33 mouse cellular contexts compared by ENCODE assay signal in the genomic region with DNA sequence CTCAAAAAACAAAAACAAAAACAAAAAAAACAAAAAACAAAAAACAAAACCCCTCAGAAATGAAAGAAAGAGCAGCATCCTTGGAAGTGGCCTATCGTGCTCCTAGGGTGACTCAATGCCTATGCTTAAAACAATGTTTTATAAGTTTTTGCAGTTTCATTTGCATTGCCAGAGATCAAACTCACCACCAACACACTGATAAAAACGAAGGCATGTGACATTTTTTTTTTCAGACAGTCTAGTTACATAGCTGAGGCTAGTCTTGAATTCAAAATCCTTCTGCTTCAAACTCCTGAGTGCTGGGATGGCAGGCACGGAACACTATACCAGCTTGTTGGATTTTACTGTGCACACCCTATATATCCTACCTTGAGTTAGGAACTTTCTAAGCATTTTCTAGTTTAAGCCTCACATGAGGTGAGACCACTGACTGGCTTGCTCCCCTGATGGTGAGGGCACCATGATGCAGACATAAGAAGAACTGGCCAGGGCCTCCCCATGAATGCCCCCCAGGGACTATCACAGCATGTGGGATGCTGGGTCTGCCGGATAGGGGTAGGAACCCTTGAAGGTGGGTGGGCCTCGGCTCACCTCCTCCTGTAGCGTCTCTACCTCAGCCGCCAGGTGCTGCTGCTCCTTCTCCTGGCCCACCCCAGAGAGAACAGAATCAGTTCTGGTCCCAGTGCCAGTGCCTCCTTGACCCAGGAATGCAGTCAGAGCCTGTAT. TPM values are rescaled to one million over a fixed set of nuclear protein-coding genes. Genes with fewer than 3 reads are reported as not detected.
A peak's percentile ranks its signal among the peaks of the same experiment; 100 is the strongest.
DNase-seq lines count a peak whose midpoint lies in the region; ATAC-seq and TF ChIP-seq lines count a peak whose summit lies in the region.
"Had no signal": no experiment of that assay in that cellular context is flagged by ENCODE, and none has a peak within 500 bp of the region (broad histone marks: within the 10 kb centered on the region; RNA-seq: fewer than 3 reads in every experiment).

No protein-coding gene starts in this region.

- peak overlapping the region; percentile 49 for H3K27ac ChIP-seq in cerebellum, adult 2 months (ENCODE audit: insufficient read depth, low read length)
- peak overlapping the region; percentile 43; the same call in 1 of the 2 replicates for H3K27ac ChIP-seq in kidney, embryonic 16.5 days (ENCODE audit: low read length)
- no peak overlapping the region for H3K27ac ChIP-seq in limb, embryonic 14.5 days (replicated peaks; ENCODE audit: low read depth, low read length)
- no peak overlapping the region for H3K27ac ChIP-seq in liver, embryonic 11.5 days (ENCODE audit: low read depth, low read length)
- H3K27ac ChIP-seq: forebrain, embryonic 15.5 days; heart, embryonic 15.5 days; hindbrain, embryonic 14.5 days; kidney, postnatal 0 days; liver, embryonic 14.5 days; macrophage; midbrain, embryonic 15.5 days; neural tube, embryonic 15.5 days had no signal

- H3K36me3 ChIP-seq in kidney, embryonic 16.5 days (ENCODE audit: insufficient read depth, low read length) = no peaks in the 10 kb centered on the region
- H3K36me3 ChIP-seq in limb, embryonic 14.5 days (ENCODE audit: control insufficient read depth, insufficient read depth, low read length) = no peaks in the 10 kb centered on the region
- H3K36me3 ChIP-seq in liver, embryonic 11.5 days (ENCODE audit: control insufficient read depth, insufficient read depth, low read length) = no peaks in the 10 kb centered on the region
- H3K36me3 ChIP-seq: embryonic facial prominence, embryonic 13.5 days; forebrain, embryonic 10.5 days; forebrain, embryonic 15.5 days; heart, embryonic 15.5 days; limb, embryonic 15.5 days; midbrain, embryonic 15.5 days; neural tube, embryonic 15.5 days had no signal

- H3K4me1 ChIP-seq in cerebellum, adult 2 months (ENCODE audit: control insufficient read depth, insufficient read depth, low read length) = peaks cover 85% of the 10 kb centered on the region
- H3K4me1 ChIP-seq in kidney, embryonic 16.5 days (ENCODE audit: insufficient read depth, low read length) = peaks cover 8% of the 10 kb centered on the region; the same call in 1 of the 2 replicates
- peaks cover 4% of the 10 kb centered on the region for H3K4me1 ChIP-seq in limb, embryonic 14.5 days (ENCODE audit: control insufficient read depth, insufficient read depth, low read length)
- H3K4me1 ChIP-seq in liver, embryonic 11.5 days (replicated peaks; ENCODE audit: control insufficient read depth, insufficient read depth, low read length) = no peaks in the 10 kb centered on the region
- H3K4me1 ChIP-seq: neural tube, embryonic 15.5 days had no signal

- H3K9ac ChIP-seq in kidney, embryonic 16.5 days (replicated peaks; ENCODE audit: low read length) = no peak overlapping the region
- 0 out of 2 replicates have a peak overlapping the region, but pooled peaks have one; percentile 25 for H3K9ac ChIP-seq in limb, embryonic 14.5 days (ENCODE audit: low read depth, low read length, severe bottlenecking)
- H3K9ac ChIP-seq in liver, embryonic 11.5 days (ENCODE audit: low read depth, low read length) = no peak overlapping the region
- H3K9ac ChIP-seq: forebrain, embryonic 15.5 days; heart, embryonic 15.5 days; hindbrain, embryonic 14.5 days; limb, embryonic 15.5 days; liver, embryonic 14.5 days; midbrain, embryonic 15.5 days; neural tube, embryonic 15.5 days had no signal

- no peak for TF ChIP-seq POLR2A in cerebellum, adult 2 months (IDR thresholded peaks at IDR 0.05; ENCODE audit: borderline replicate concordance, insufficient read depth, low read length)
- TF ChIP-seq POLR2A in limb, embryonic 14.5 days (IDR thresholded peaks at IDR 0.05; ENCODE audit: borderline replicate concordance, extremely low read depth, insufficient read depth, insufficient read length) = no peak

- DNase-seq in cerebellum, adult 2 months = peak in 1 of 2 experiments; percentile 29
- no peak for DNase-seq in cerebellum, postnatal 36 days
- no peak for DNase-seq in kidney, adult 9 months
- peak; percentile 49 to 58 for DNase-seq in cerebellum, postnatal 14 days
- no peak for DNase-seq in limb, embryonic 14.5 days (ENCODE audit: low spot score)
- no peak for DNase-seq in liver, embryonic 11.5 days (ENCODE audit: low spot score)
- no peak for DNase-seq in B cell, adult 2 months
- DNase-seq: adrenal gland, postnatal 25 days; gastrocnemius, postnatal 10 days; heart, postnatal 4 days; kidney, adult 11 months; layer of hippocampus, adult 9-11 months; lung, adult 2 months; lung, postnatal 10 days; right cerebral cortex, postnatal 14 days had no signal

- 51% methylated on average over 7 of the region's 7 CpGs for WGBS in cerebellum, adult 2 months
- WGBS in kidney, embryonic 16.5 days = 78% methylated on average over 7 of the region's 7 CpGs
- 74% methylated on average over 7 of the region's 7 CpGs for WGBS in limb, embryonic 14.5 days
- 75% methylated on average over 7 of the region's 7 CpGs for WGBS in liver, embryonic 11.5 days

- ATAC-seq in kidney, embryonic 16.5 days (ENCODE audit: low FRiP score, low TSS enrichment) = no peak
- ATAC-seq in limb, embryonic 14.5 days (ENCODE audit: low FRiP score, low read depth) = no peak
- no peak for ATAC-seq in liver, embryonic 11.5 days (replicated peaks; ENCODE audit: low FRiP score)
- ATAC-seq: CD4-positive, CD25-positive, alpha-beta regulatory T cell, adult 4 months; forebrain, embryonic 15.5 days; inflammation-experienced regulatory T-cells, adult 6 months; midbrain, embryonic 15.5 days had no signal

- H3K4me3 ChIP-seq in cerebellum, adult 2 months (replicated peaks; ENCODE audit: insufficient read depth, low read depth, low read length) = no peak overlapping the region
- no peak overlapping the region for H3K4me3 ChIP-seq in kidney, embryonic 16.5 days (ENCODE audit: low read length)
- H3K4me3 ChIP-seq in limb, embryonic 14.5 days (replicated peaks; ENCODE audit: low read length) = no peak overlapping the region
- H3K4me3 ChIP-seq in liver, embryonic 11.5 days (ENCODE audit: low read depth, low read length) = no peak overlapping the region
- H3K4me3 ChIP-seq: embryonic facial prominence, embryonic 13.5 days; forebrain, embryonic 10.5 days; forebrain, embryonic 15.5 days; heart, embryonic 15.5 days; limb, embryonic 15.5 days; midbrain, embryonic 15.5 days; neural tube, embryonic 15.5 days had no signal

- no peaks in the 10 kb centered on the region for H3K9me3 ChIP-seq in kidney, embryonic 16.5 days (ENCODE audit: low read length)
- H3K9me3 ChIP-seq in limb, embryonic 14.5 days (ENCODE audit: control insufficient read depth, low read length) = no peaks in the 10 kb centered on the region
- no peaks in the 10 kb centered on the region for H3K9me3 ChIP-seq in liver, embryonic 11.5 days (ENCODE audit: control insufficient read depth, low read length)
- H3K9me3 ChIP-seq: embryonic facial prominence, embryonic 13.5 days; forebrain, embryonic 10.5 days; forebrain, embryonic 15.5 days; heart, embryonic 15.5 days; limb, embryonic 15.5 days; midbrain, embryonic 15.5 days; neural tube, embryonic 15.5 days had no signal

- no peaks in the 10 kb centered on the region for H3K27me3 ChIP-seq in cerebellum, adult 2 months (ENCODE audit: control insufficient read depth, insufficient read depth, low read length)
- peaks cover 16% of the 10 kb centered on the region for H3K27me3 ChIP-seq in kidney, embryonic 16.5 days (ENCODE audit: insufficient read depth, low read length)
- no peaks in the 10 kb centered on the region for H3K27me3 ChIP-seq in limb, embryonic 14.5 days (ENCODE audit: control insufficient read depth, insufficient read depth, low read length)
- H3K27me3 ChIP-seq in liver, embryonic 11.5 days (replicated peaks; ENCODE audit: control insufficient read depth, insufficient read depth, low read length) = peaks cover 61% of the 10 kb centered on the region
- H3K27me3 ChIP-seq: forebrain, embryonic 15.5 days; midbrain, embryonic 15.5 days had no signal

- H3K4me2 ChIP-seq in kidney, embryonic 16.5 days (replicated peaks; ENCODE audit: low read depth, low read length) = no peak overlapping the region
- no peak overlapping the region for H3K4me2 ChIP-seq in limb, embryonic 14.5 days (replicated peaks; ENCODE audit: low read depth, low read length, severe bottlenecking)
- H3K4me2 ChIP-seq in liver, embryonic 11.5 days = no peak overlapping the region
- H3K4me2 ChIP-seq: embryonic facial prominence, embryonic 13.5 days; forebrain, embryonic 15.5 days; heart, embryonic 15.5 days; hindbrain, embryonic 14.5 days; limb, embryonic 15.5 days; midbrain, embryonic 15.5 days; neural tube, embryonic 15.5 days had no signal

- TF ChIP-seq CTCF in cerebellum, adult 2 months (IDR thresholded peaks at IDR 0.05; ENCODE audit: borderline replicate concordance, insufficient read depth, low read depth, low read length) = no peak

RNA-seq across cellular contexts. Expression of gene Ccdc155, which starts 11.9 kb away (rescaled TPM):
- polyA plus RNA-seq in cerebellum, adult 2 months (2012; rRNA removed) = 1.9 and 2.4 TPM in 2 replicates
- 0.85 and 0.86 TPM in 2 replicates for polyA plus RNA-seq in kidney, embryonic 16.5 days (2015; fragmentation: Nextera tagmentation; extraction: Ambion mirVana)
- 1.4 and 1.5 TPM in 2 replicates for polyA plus RNA-seq in limb, embryonic 14.5 days (2012; rRNA removed)
- 0.79 and 1.2 TPM in 2 replicates for polyA plus RNA-seq in limb, embryonic 14.5 days (2014; fragmentation: Nextera tagmentation; extraction: Ambion mirVana)
- 0.17 and 0.53 TPM in 2 replicates for polyA plus RNA-seq in liver, embryonic 11.5 days (2014; fragmentation: Nextera tagmentation; extraction: Ambion mirVana)
- polyA plus RNA-seq: CD4-positive, CD25-positive, alpha-beta regulatory T cell, adult 4 months; macrophage; small intestine, adult 2 months had no signal

RNA-seq across cellular contexts. Expression of gene Pth2, which starts 12.0 kb away (rescaled TPM):
- not detected in 2 replicates for polyA plus RNA-seq in cerebellum, adult 2 months (2012; rRNA removed)
- not detected in 2 replicates for polyA plus RNA-seq in kidney, embryonic 16.5 days (2015; fragmentation: Nextera tagmentation; extraction: Ambion mirVana)
- polyA plus RNA-seq in limb, embryonic 14.5 days (2012; rRNA removed) = not detected in 2 replicates
- polyA plus RNA-seq in limb, embryonic 14.5 days (2014; fragmentation: Nextera tagmentation; extraction: Ambion mirVana) = not detected in 2 replicates
- polyA plus RNA-seq in liver, embryonic 11.5 days (2014; fragmentation: Nextera tagmentation; extraction: Ambion mirVana) = not detected in 2 replicates
- polyA plus RNA-seq: CD4-positive, CD25-positive, alpha-beta regulatory T cell, adult 4 months; embryonic facial prominence, embryonic 13.5 days; forebrain, embryonic 15.5 days; heart, embryonic 15.5 days; hindbrain, embryonic 14.5 days; inflammation-experienced regulatory T-cells, adult 6 months; kidney, postnatal 0 days; large intestine, adult 2 months; limb, embryonic 15.5 days; liver, embryonic 14.5 days; lung, adult 2 months; macrophage; neural tube, embryonic 15.5 days; small intestine, adult 2 months; stomach, embryonic 14.5 days; urinary bladder, adult 2 months had no signal

RNA-seq across cellular contexts. Expression of gene Gfy, which starts 13.4 kb away (rescaled TPM):
- polyA plus RNA-seq in cerebellum, adult 2 months (2012; rRNA removed) = 0.54 and 0.57 TPM in 2 replicates
- not detected in 2 replicates for polyA plus RNA-seq in kidney, embryonic 16.5 days (2015; fragmentation: Nextera tagmentation; extraction: Ambion mirVana)
- polyA plus RNA-seq in limb, embryonic 14.5 days (2012; rRNA removed) = 0.09 and 0.27 TPM in 2 replicates
- polyA plus RNA-seq in limb, embryonic 14.5 days (2014; fragmentation: Nextera tagmentation; extraction: Ambion mirVana) = not detected in 2 replicates
- not detected in 2 replicates for polyA plus RNA-seq in liver, embryonic 11.5 days (2014; fragmentation: Nextera tagmentation; extraction: Ambion mirVana)
- polyA plus RNA-seq: CD4-positive, CD25-positive, alpha-beta regulatory T cell, adult 4 months; forebrain, embryonic 15.5 days; heart, embryonic 15.5 days; hindbrain, embryonic 14.5 days; inflammation-experienced regulatory T-cells, adult 6 months; kidney, postnatal 0 days; large intestine, adult 2 months; limb, embryonic 15.5 days; liver, embryonic 14.5 days; macrophage; midbrain, embryonic 15.5 days; neural tube, embryonic 15.5 days; small intestine, adult 2 months; stomach, embryonic 14.5 days; urinary bladder, adult 2 months had no signal

RNA-seq across cellular contexts. Expression of gene Dkkl1, which starts 19.2 kb away (rescaled TPM):
- 0.36 and 0.51 TPM in 2 replicates for polyA plus RNA-seq in cerebellum, adult 2 months (2012; rRNA removed)
- 0.78 TPM in 1 of 2 replicates, not detected in the other for polyA plus RNA-seq in kidney, embryonic 16.5 days (2015; fragmentation: Nextera tagmentation; extraction: Ambion mirVana)
- 3.0 and 4.8 TPM in 2 replicates for polyA plus RNA-seq in limb, embryonic 14.5 days (2012; rRNA removed)
- polyA plus RNA-seq in limb, embryonic 14.5 days (2014; fragmentation: Nextera tagmentation; extraction: Ambion mirVana) = 9.0 and 14.8 TPM in 2 replicates
- 2.8 TPM in 2 replicates for polyA plus RNA-seq in liver, embryonic 11.5 days (2014; fragmentation: Nextera tagmentation; extraction: Ambion mirVana)
- polyA plus RNA-seq: macrophage had no signal

RNA-seq across cellular contexts. Expression of gene Tead2, which starts 22.8 kb away (rescaled TPM):
- 4.7 and 5.0 TPM in 2 replicates for polyA plus RNA-seq in cerebellum, adult 2 months (2012; rRNA removed)
- 195 and 203 TPM in 2 replicates for polyA plus RNA-seq in kidney, embryonic 16.5 days (2015; fragmentation: Nextera tagmentation; extraction: Ambion mirVana)
- polyA plus RNA-seq in limb, embryonic 14.5 days (2012; rRNA removed) = 450 and 560 TPM in 2 replicates
- 143 and 168 TPM in 2 replicates for polyA plus RNA-seq in limb, embryonic 14.5 days (2014; fragmentation: Nextera tagmentation; extraction: Ambion mirVana)
- polyA plus RNA-seq in liver, embryonic 11.5 days (2014; fragmentation: Nextera tagmentation; extraction: Ambion mirVana) = 69.3 and 75.9 TPM in 2 replicates
- polyA plus RNA-seq: macrophage had no signal

Comparison
In these comparisons a context has a peak if more than half of its experiments do, and no peak if none do; other contexts are left out.
1. DNase-seq: peak in cerebellum, postnatal 14 days (2 of 2); none in cerebellum, postnatal 36 days (0 of 2), kidney, adult 9 months (single experiment), limb, embryonic 14.5 days (single experiment), liver, embryonic 11.5 days (single experiment) and B cell, adult 2 months (0 of 2).
2. H3K27ac ChIP-seq: peak in cerebellum, adult 2 months (single experiment) and kidney, embryonic 16.5 days (single experiment); none in limb, embryonic 14.5 days (single experiment) and liver, embryonic 11.5 days (single experiment).